Mouse (Mus musculus) spleen, adult 2 months (tissue): ENCODE measurements around the gene Dnajb12.

Experiments used
- CTCF ChIP-seq: fragments of 200-500 bp; IDR thresholded peaks from 2 replicates; pipeline ENCODE4 v1.5.1; 2011; ENCODE audit warnings: mild to moderate bottlenecking, inconsistent platforms; ENCODE audit not compliant: insufficient read depth, insufficient read length, insufficient replicate concordance; ENCODE audit errors: extremely low read depth
- POLR2A ChIP-seq: fragments of 200-500 bp; IDR thresholded peaks from 2 replicates; pipeline ENCODE4 v1.6.1; 2011; ENCODE audit warnings: low read depth, low read length, inconsistent platforms

DNA sequence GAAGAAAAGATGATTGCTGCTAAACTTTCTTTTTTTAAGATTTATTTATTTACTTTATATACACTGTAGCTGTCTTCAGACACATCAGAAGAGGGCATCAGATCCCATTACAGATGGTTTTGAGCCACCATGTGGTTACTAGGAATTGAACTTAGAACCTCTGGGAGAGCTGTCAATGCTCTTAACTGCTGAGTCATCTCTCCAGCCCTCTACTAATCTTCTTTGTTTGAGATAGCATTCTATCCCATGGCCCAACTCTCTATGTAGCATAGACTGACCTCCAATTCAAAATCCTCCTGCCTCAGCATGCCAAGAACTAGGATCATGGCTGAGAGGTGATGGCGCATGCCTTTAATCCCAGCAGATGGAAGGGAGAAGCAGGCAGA, 6.7 kb downstream of the Dnajb12 start:
- TF ChIP-seq CTCF: no peak
- no peak for TF ChIP-seq POLR2A
